Mouse (Mus musculus) kidney, postnatal 0 days (tissue): ENCODE data around the gene 4930558K02Rik. TPM values are rescaled to one million over a fixed set of nuclear protein-coding genes. Genes with fewer than 3 reads are reported as not detected.

Experiments used
- ATAC-seq: fragments of 200-750 bp; cut with Nextera tagmentation; replicated peaks from 2 replicates; pipeline ENCODE4 v1.8.0; 2017; ENCODE audit warnings: low read depth, moderate number of reproducible peaks, moderate TSS enrichment, moderate library complexity; ENCODE audit not compliant: low FRiP score
- DNase-seq: peaks from one replicate; pipeline ENCODE4 v3.0.0-alpha.2; 2016; ENCODE audit warnings: low spot score
- H3K27ac ChIP-seq: fragments of 300-500 bp; sonication (generic); 2 replicates; pipeline ENCODE4 v1.5.1; 2014; ENCODE audit warnings: mild to moderate bottlenecking
- H3K27me3 ChIP-seq: fragments of 300-500 bp; sonication (generic); 2 replicates; pipeline ENCODE4 v1.6.1; 2014; ENCODE audit warnings: low read length, mixed read lengths; ENCODE audit not compliant: insufficient read depth
- H3K36me3 ChIP-seq: fragments of 300-500 bp; sonication (generic); 2 replicates; pipeline ENCODE4 v1.6.1; 2014; ENCODE audit warnings: low read length, mixed read lengths; ENCODE audit not compliant: insufficient read depth
- H3K4me1 ChIP-seq: fragments of 300-500 bp; sonication (generic); replicated peaks from 2 replicates; pipeline ENCODE4 v1.6.1; 2014; ENCODE audit warnings: antibody characterized with exemption, low read length, mixed read lengths; ENCODE audit not compliant: insufficient read depth
- H3K4me2 ChIP-seq: fragments of 300-500 bp; sonication (generic); 2 replicates; pipeline ENCODE4 v1.6.1; 2014; ENCODE audit warnings: mild to moderate bottlenecking, low read length, moderate library complexity, mixed read lengths
- H3K4me3 ChIP-seq: fragments of 300-500 bp; sonication (generic); replicated peaks from 2 replicates; pipeline ENCODE4 v1.5.1; 2014; ENCODE audit warnings: low read depth, low read length
- H3K9ac ChIP-seq: fragments of 300-500 bp; sonication (generic); 2 replicates; pipeline ENCODE4 v1.6.1; 2014; ENCODE audit warnings: low read depth, low read length
- H3K9me3 ChIP-seq: fragments of 300-500 bp; sonication (generic); replicated peaks from 2 replicates; pipeline ENCODE4 v1.6.1; 2016; ENCODE audit warnings: low read length, inconsistent platforms, mixed read lengths
- CTCF ChIP-seq: IDR thresholded peaks from 2 replicates; pipeline ENCODE4 v1.5.1; 2016; ENCODE audit warnings: antibody characterized with exemption, low read depth, mild to moderate bottlenecking, moderate library complexity
- WGBS: fragments of 180-500 bp; shearing (Covaris S2); extraction: QIAGEN DNeasy Blood & Tissue Kit; methylation state at CpG from one replicate; pipeline ENCODE4 v1.1.7; 2014; 5-methylcytosine and 5-hydroxymethylcytosine counted together
- polyA plus RNA-seq: library from polyadenylated mRNA; unstranded; fragments of >200 nt; fragmentation: Nextera tagmentation; extraction: Ambion mirVana; gene quantifications from 2 replicates; pipeline ENCODE4 v1.2.1, GENCODE M21; 2015

4930558K02Rik gene
- polyA plus RNA-seq, 1 experiment from 2014 or later: not detected

- WGBS: 41% methylated on average over 7 of the region's 7 CpGs
- H3K4me2 ChIP-seq: no peak overlapping the region
- no peaks in the 10 kb centered on the region for H3K27me3 ChIP-seq
- peak overlapping the region; percentile 25; the same call in 1 of the 2 replicates for H3K27ac ChIP-seq
- H3K9me3 ChIP-seq: no peaks in the 10 kb centered on the region
- H3K9ac ChIP-seq: no peak overlapping the region
- DNase-seq: no peak
- TF ChIP-seq CTCF: no peak
- ATAC-seq: no peak
- 0 out of 2 replicates have a peak, but pooled peaks cover 4% of the 10 kb centered on the region for H3K4me1 ChIP-seq
- no peak overlapping the region for H3K4me3 ChIP-seq
- H3K36me3 ChIP-seq: no peaks in the 10 kb centered on the region
These were observed 65.8 kb downstream of the 4930558K02Rik start for GRCm38 (mm10) chr1:161913648-161913984.

- WGBS: 39% methylated on average over 4 of the region's 4 CpGs
- Histone ChIP-seq H3K4me3 (no peak overlapping the region), H3K9ac (no peak overlapping the region), H3K9me3 (no peaks in the 10 kb centered on the region), H3K36me3 (no peaks in the 10 kb centered on the region), H3K4me2 (no peak overlapping the region), H3K27me3 (no peaks in the 10 kb centered on the region), H3K4me1 (0 out of 2 replicates have a peak, but pooled peaks cover 4% of the 10 kb centered on the region), H3K27ac (peak overlapping the region; percentile 25; the same call in 1 of the 2 replicates)
- no peak for DNase-seq
- TF ChIP-seq CTCF: no peak
- no peak for ATAC-seq
These were observed 66.3 kb downstream of the 4930558K02Rik start for GRCm38 (mm10) chr1:161912940-161913647.

GRCm38 (mm10) chr1:161909074-161909473, 70.4 kb downstream of the 4930558K02Rik start:
- ATAC-seq (peak; percentile 52; the same call in 1 of the 2 replicates), DNase-seq (no peak)
- H3K4me1 ChIP-seq: peaks cover 9% of the 10 kb centered on the region; the same call in 1 of the 2 replicates
- H3K9me3 ChIP-seq: no peaks in the 10 kb centered on the region
- H3K9ac ChIP-seq: no peak overlapping the region
- no peak overlapping the region for H3K4me3 ChIP-seq
- no peaks in the 10 kb centered on the region for H3K36me3 ChIP-seq
- 44% methylated on average over 8 of the region's 8 CpGs for WGBS
- no peak for TF ChIP-seq CTCF
- H3K27me3 ChIP-seq: no peaks in the 10 kb centered on the region
- no peak overlapping the region for H3K27ac ChIP-seq
- H3K4me2 ChIP-seq: no peak overlapping the region

- DNase-seq (no peak), ATAC-seq (no peak)
- TF ChIP-seq CTCF: no peak
- Histone ChIP-seq H3K4me2 (no peak overlapping the region), H3K4me3 (no peak overlapping the region), H3K27me3 (no peaks in the 10 kb centered on the region), H3K9ac (no peak overlapping the region), H3K9me3 (no peaks in the 10 kb centered on the region), H3K36me3 (no peaks in the 10 kb centered on the region), H3K4me1 (peaks cover 5% of the 10 kb centered on the region; the same call in 1 of the 2 replicates), H3K27ac (peak overlapping the region; percentile 6; the same call in 1 of the 2 replicates)
- 3% methylated on average over 2 of the region's 2 CpGs for WGBS
These were observed 71.5 kb downstream of the 4930558K02Rik start for GRCm38 (mm10) chr1:161907795-161908457.

- Histone ChIP-seq H3K9ac (no peak overlapping the region), H3K27me3 (no peaks in the 10 kb centered on the region), H3K36me3 (no peaks in the 10 kb centered on the region), H3K4me3 (no peak overlapping the region), H3K4me2 (no peak overlapping the region), H3K9me3 (no peaks in the 10 kb centered on the region), H3K27ac (no peak overlapping the region), H3K4me1 (peaks cover 5% of the 10 kb centered on the region; the same call in 1 of the 2 replicates)
- TF ChIP-seq CTCF: no peak
- 68% methylated on average over 4 of the region's 4 CpGs for WGBS
- DNase-seq (no peak), ATAC-seq (no peak)
These were observed 72.3 kb downstream of the 4930558K02Rik start for GRCm38 (mm10) chr1:161907111-161907510.

- no peaks in the 10 kb centered on the region for H3K9me3 ChIP-seq
These were observed 76.6 kb downstream of the 4930558K02Rik start for GRCm38 (mm10) chr1:161902692-161903452.

More at GRCm38 (mm10) chr1:161902692-161903452, 76.6 kb downstream of the 4930558K02Rik start:
- ATAC-seq: no peak
- TF ChIP-seq CTCF: no peak
- Histone ChIP-seq H3K4me2 (no peak overlapping the region), H3K27me3 (no peaks in the 10 kb centered on the region), H3K4me3 (no peak overlapping the region), H3K36me3 (no peaks in the 10 kb centered on the region), H3K4me1 (peaks cover 5% of the 10 kb centered on the region; the same call in 1 of the 2 replicates), H3K27ac (no peak overlapping the region), H3K9ac (no peak overlapping the region)
- 32% methylated on average over 9 of the region's 9 CpGs for WGBS
- no peak for DNase-seq
